Mouse (Mus musculus): ENCODE measurements around the gene Mapk8ip3. TPM values are rescaled to one million over a fixed set of nuclear protein-coding genes. Genes with fewer than 3 reads are reported as not detected.
A peak's percentile ranks its signal among the peaks of the same experiment; 100 is the strongest.

The Mapk8ip3 gene
- polyA plus RNA-seq, 1 experiment: 272 TPM

GRCm38 (mm10) chr17:24857831-24858470 lies 78.8 kb downstream of the Mapk8ip3 start:
- TF ChIP-seq CTCF (IDR thresholded peaks at IDR 0.05; ENCODE audit: borderline replicate concordance, control insufficient read depth, extremely low read depth, insufficient read depth, low read length, poor library complexity) (no peak), POLR2A (IDR thresholded peaks at IDR 0.05; ENCODE audit: control insufficient read depth, extremely low read depth, insufficient read depth, low read length, poor library complexity) (no peak)
- Histone ChIP-seq H3K27ac (ENCODE audit: control insufficient read depth, insufficient read depth, low read length) (no peak overlapping the region), H3K4me3 (ENCODE audit: control insufficient read depth, insufficient read depth, low read length) (no peak overlapping the region), H3K36me3 (ENCODE audit: control insufficient read depth, insufficient read depth, low read length) (peaks cover 6% of the 10 kb centered on the region), H3K4me1 (replicated peaks; ENCODE audit: control insufficient read depth, insufficient read depth, low read length) (no peaks in the 10 kb centered on the region), H3K27me3 (ENCODE audit: control insufficient read depth, insufficient read depth, low read length) (no peaks in the 10 kb centered on the region)
- DNase-seq: no peak
- 88% methylated on average over 8 of the region's 8 CpGs for WGBS

- DNase-seq: no peak
- Histone ChIP-seq H3K27me3 (ENCODE audit: control insufficient read depth, insufficient read depth, low read length) (no peaks in the 10 kb centered on the region), H3K4me1 (replicated peaks; ENCODE audit: control insufficient read depth, insufficient read depth, low read length) (no peaks in the 10 kb centered on the region), H3K4me3 (ENCODE audit: control insufficient read depth, insufficient read depth, low read length) (no peak overlapping the region), H3K27ac (ENCODE audit: control insufficient read depth, insufficient read depth, low read length) (no peak overlapping the region), H3K36me3 (ENCODE audit: control insufficient read depth, insufficient read depth, low read length) (peaks cover 6% of the 10 kb centered on the region)
- 95% methylated on average over 13 of the region's 13 CpGs for WGBS
- TF ChIP-seq POLR2A (IDR thresholded peaks at IDR 0.05; ENCODE audit: control insufficient read depth, extremely low read depth, insufficient read depth, low read length, poor library complexity) (no peak), CTCF (IDR thresholded peaks at IDR 0.05; ENCODE audit: borderline replicate concordance, control insufficient read depth, extremely low read depth, insufficient read depth, low read length, poor library complexity) (no peak)
Observed at GRCm38 (mm10) chr17:24856589-24856988, 80.2 kb downstream of the Mapk8ip3 start.

- Histone ChIP-seq H3K4me1 (replicated peaks; ENCODE audit: control insufficient read depth, insufficient read depth, low read length) (peaks cover 2% of the 10 kb centered on the region; the same call in 1 of the 2 replicates), H3K27me3 (ENCODE audit: control insufficient read depth, insufficient read depth, low read length) (no peaks in the 10 kb centered on the region), H3K27ac (ENCODE audit: control insufficient read depth, insufficient read depth, low read length) (no peak overlapping the region), H3K36me3 (ENCODE audit: control insufficient read depth, insufficient read depth, low read length) (peaks cover 1% of the 10 kb centered on the region; the same call in 1 of the 2 replicates), H3K4me3 (ENCODE audit: control insufficient read depth, insufficient read depth, low read length) (no peak overlapping the region)
- no peak for DNase-seq
- TF ChIP-seq POLR2A (IDR thresholded peaks at IDR 0.05; ENCODE audit: control insufficient read depth, extremely low read depth, insufficient read depth, low read length, poor library complexity): no peak
- TF ChIP-seq CTCF (IDR thresholded peaks at IDR 0.05; ENCODE audit: borderline replicate concordance, control insufficient read depth, extremely low read depth, insufficient read depth, low read length, poor library complexity): no peak
- 92% methylated on average over 3 of the region's 3 CpGs for WGBS
Observed at GRCm38 (mm10) chr17:24855838-24856464, 80.8 kb downstream of the Mapk8ip3 start.

- Histone ChIP-seq H3K4me3 (ENCODE audit: control insufficient read depth, insufficient read depth, low read length) (no peak overlapping the region), H3K4me1 (replicated peaks; ENCODE audit: control insufficient read depth, insufficient read depth, low read length) (peaks cover 6% of the 10 kb centered on the region), H3K27me3 (ENCODE audit: control insufficient read depth, insufficient read depth, low read length) (no peaks in the 10 kb centered on the region), H3K27ac (ENCODE audit: control insufficient read depth, insufficient read depth, low read length) (no peak overlapping the region), H3K36me3 (ENCODE audit: control insufficient read depth, insufficient read depth, low read length) (no peaks in the 10 kb centered on the region)
- TF ChIP-seq CTCF (IDR thresholded peaks at IDR 0.05; ENCODE audit: borderline replicate concordance, control insufficient read depth, extremely low read depth, insufficient read depth, low read length, poor library complexity): no peak
- no peak for TF ChIP-seq POLR2A (IDR thresholded peaks at IDR 0.05; ENCODE audit: control insufficient read depth, extremely low read depth, insufficient read depth, low read length, poor library complexity)
- DNase-seq: no peak
- WGBS: 84% methylated on average over 10 of the region's 10 CpGs
Observed at GRCm38 (mm10) chr17:24851381-24852125, 85.2 kb downstream of the Mapk8ip3 start.

GRCm38 (mm10) chr17:24850773-24851127 lies 86.0 kb downstream of the Mapk8ip3 start:
- H3K27me3 ChIP-seq (ENCODE audit: control insufficient read depth, insufficient read depth, low read length): no peaks in the 10 kb centered on the region
- 1% methylated on average over 20 of the region's 20 CpGs for WGBS
- H3K4me1 ChIP-seq (replicated peaks; ENCODE audit: control insufficient read depth, insufficient read depth, low read length): peaks cover 6% of the 10 kb centered on the region
- H3K27ac ChIP-seq (ENCODE audit: control insufficient read depth, insufficient read depth, low read length): no peak overlapping the region
- no peak for DNase-seq
- H3K4me3 ChIP-seq (ENCODE audit: control insufficient read depth, insufficient read depth, low read length): peak overlapping the region; percentile 62
- H3K36me3 ChIP-seq (ENCODE audit: control insufficient read depth, insufficient read depth, low read length): no peaks in the 10 kb centered on the region
- TF ChIP-seq POLR2A (IDR thresholded peaks at IDR 0.05; ENCODE audit: control insufficient read depth, extremely low read depth, insufficient read depth, low read length, poor library complexity) (no peak), CTCF (IDR thresholded peaks at IDR 0.05; ENCODE audit: borderline replicate concordance, control insufficient read depth, extremely low read depth, insufficient read depth, low read length, poor library complexity) (no peak)

- no peaks in the 10 kb centered on the region for H3K36me3 ChIP-seq (ENCODE audit: control insufficient read depth, insufficient read depth, low read length)
- peak within 1 kb of the TSS; percentile 62 for H3K4me3 ChIP-seq (ENCODE audit: control insufficient read depth, insufficient read depth, low read length)
- TF ChIP-seq POLR2A (IDR thresholded peaks at IDR 0.05; ENCODE audit: control insufficient read depth, extremely low read depth, insufficient read depth, low read length, poor library complexity) (peak; percentile 85), CTCF (IDR thresholded peaks at IDR 0.05; ENCODE audit: borderline replicate concordance, control insufficient read depth, extremely low read depth, insufficient read depth, low read length, poor library complexity) (0 out of 2 replicates have a peak, but pooled peaks have one; percentile 23)
- under 1% methylated on average over 58 of the region's 58 CpGs for WGBS
- peak; percentile 92 for DNase-seq
- peak within 1 kb of the TSS; percentile 15; the same call in 1 of the 2 replicates for H3K27ac ChIP-seq (ENCODE audit: control insufficient read depth, insufficient read depth, low read length)
- peaks cover 6% of the 10 kb centered on the region for H3K4me1 ChIP-seq (replicated peaks; ENCODE audit: control insufficient read depth, insufficient read depth, low read length)
- H3K27me3 ChIP-seq (ENCODE audit: control insufficient read depth, insufficient read depth, low read length): no peaks in the 10 kb centered on the region
Observed at GRCm38 (mm10) chr17:24850065-24850772, 86.6 kb downstream of the Mapk8ip3 start, which contains the start of gene Fahd1. Gene Fahd1 (minus strand): TSS chr17:24850364.
